Mouse (Mus musculus) forebrain, embryonic 11.5 days (tissue): ENCODE measurements at regions not wholly inside any gene's neighbourhood (a gene's known extent, or its start where the extent isn't known, plus 50 kb on each side); places are given as distances from the start of the nearest gene placed in this dataset.

Source experiments
- ATAC-seq: fragments of 200-750 bp; cut with Nextera tagmentation; replicated peaks from 2 replicates; pipeline ENCODE4 v1.8.0; 2017; ENCODE audit warnings: moderate TSS enrichment; ENCODE audit not compliant: low FRiP score
- DNase-seq: peaks from one replicate; pipeline ENCODE4 v3.0.0-alpha.2; 2017; ENCODE audit warnings: low spot score
- H3K27ac ChIP-seq: fragments of 300-500 bp; sonication (generic); 2 replicates; pipeline ENCODE4 v1.5.1; 2014; ENCODE audit warnings: low read depth, low read length
- H3K27me3 ChIP-seq: fragments of 300-500 bp; sonication (generic); 2 replicates; pipeline ENCODE4 v1.6.1; 2014; ENCODE audit warnings: mild to moderate bottlenecking, low read length, mixed read lengths; ENCODE audit not compliant: control insufficient read depth, insufficient read depth
- H3K36me3 ChIP-seq: fragments of 300-500 bp; sonication (generic); 2 replicates; pipeline ENCODE4 v1.6.1; 2014; ENCODE audit warnings: mild to moderate bottlenecking, low read length, moderate library complexity, mixed read lengths; ENCODE audit not compliant: control insufficient read depth, insufficient read depth
- H3K4me1 ChIP-seq: fragments of 300-500 bp; sonication (generic); replicated peaks from 2 replicates; pipeline ENCODE4 v1.6.1; 2014; ENCODE audit warnings: low read length, mixed read lengths; ENCODE audit not compliant: control insufficient read depth, insufficient read depth
- H3K4me2 ChIP-seq: fragments of 300-500 bp; sonication (generic); 2 replicates; pipeline ENCODE4 v1.6.1; 2014; ENCODE audit warnings: low read depth, mild to moderate bottlenecking, low read length, moderate library complexity, mixed read lengths; ENCODE audit not compliant: severe bottlenecking
- H3K4me3 ChIP-seq: fragments of 300-500 bp; sonication (generic); 2 replicates; pipeline ENCODE4 v1.5.1; 2014; ENCODE audit warnings: low read depth, low read length
- H3K9ac ChIP-seq: fragments of 300-500 bp; sonication (generic); 2 replicates; pipeline ENCODE4 v1.6.1; 2014; ENCODE audit warnings: low read length
- H3K9me3 ChIP-seq: fragments of 300-500 bp; sonication (generic); 2 replicates; pipeline ENCODE4 v1.6.1; 2016; ENCODE audit warnings: low read length, mixed read lengths; ENCODE audit not compliant: control insufficient read depth
- WGBS: fragments of 180-500 bp; shearing (Covaris S2); extraction: QIAGEN DNeasy Blood & Tissue Kit; methylation state at CpG from one replicate; pipeline ENCODE4 v1.1.7; 2014; 5-methylcytosine and 5-hydroxymethylcytosine counted together

GRCm38 (mm10) chr5:101064308-101064707 lies 218.8 kb downstream of the Gpat3 start:
- no peak for DNase-seq
- WGBS, result 77% methylated on average over 3 of the region's 3 CpGs
- no peak overlapping the region for H3K27ac ChIP-seq
- H3K4me3 ChIP-seq, result no peak overlapping the region
- no peaks in the 10 kb centered on the region for H3K9me3 ChIP-seq
- no peaks in the 10 kb centered on the region for H3K27me3 ChIP-seq
- no peak overlapping the region for H3K4me2 ChIP-seq
- no peaks in the 10 kb centered on the region for H3K4me1 ChIP-seq
- H3K36me3 ChIP-seq, result no peaks in the 10 kb centered on the region
- no peak overlapping the region for H3K9ac ChIP-seq
- ATAC-seq, result no peak

- Histone ChIP-seq H3K36me3 (no peaks in the 10 kb centered on the region), H3K27me3 (no peaks in the 10 kb centered on the region), H3K9ac (no peak overlapping the region), H3K9me3 (no peaks in the 10 kb centered on the region), H3K4me1 (no peaks in the 10 kb centered on the region), H3K4me2 (no peak overlapping the region), H3K27ac (no peak overlapping the region), H3K4me3 (no peak overlapping the region)
- DNase-seq (no peak), ATAC-seq (no peak)
- WGBS, result 95% methylated on average over 4 of the region's 4 CpGs
These were observed 217.7 kb downstream of the Gpat3 start for GRCm38 (mm10) chr5:101063254-101063653.

GRCm38 (mm10) chr5:101051591-101051990 lies 206.1 kb downstream of the Gpat3 start:
- Histone ChIP-seq H3K9ac (no peak overlapping the region), H3K4me1 (no peaks in the 10 kb centered on the region), H3K36me3 (no peaks in the 10 kb centered on the region), H3K4me2 (no peak overlapping the region), H3K27me3 (no peaks in the 10 kb centered on the region), H3K9me3 (no peaks in the 10 kb centered on the region), H3K4me3 (no peak overlapping the region), H3K27ac (no peak overlapping the region)
- WGBS, result 88% methylated on average over 7 of the region's 7 CpGs
- ATAC-seq, result no peak
- no peak for DNase-seq

DNA sequence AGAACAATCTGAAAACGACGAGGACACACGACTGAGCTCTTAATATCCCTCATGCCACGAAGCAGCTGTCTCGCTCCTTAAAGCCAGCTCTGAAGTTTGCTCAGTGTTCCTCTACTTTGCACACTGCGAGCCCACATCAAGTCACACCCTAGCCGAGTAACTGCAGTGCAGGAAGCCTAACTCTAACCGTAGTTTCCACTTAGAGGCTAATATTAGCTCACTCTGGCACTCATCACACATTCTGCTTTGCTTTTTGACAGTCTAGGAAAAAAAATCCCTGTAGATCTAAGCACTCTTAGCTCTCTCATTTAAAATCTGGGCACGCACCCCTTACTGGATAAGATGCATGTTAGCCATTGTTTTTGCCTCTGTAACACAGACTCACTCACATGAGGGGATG lies 195.0 kb downstream of the Gpat3 start:
- Histone ChIP-seq H3K27ac (no peak overlapping the region), H3K9ac (no peak overlapping the region), H3K27me3 (no peaks in the 10 kb centered on the region), H3K4me2 (no peak overlapping the region), H3K36me3 (no peaks in the 10 kb centered on the region), H3K4me1 (no peaks in the 10 kb centered on the region), H3K9me3 (no peaks in the 10 kb centered on the region), H3K4me3 (no peak overlapping the region)
- DNase-seq (no peak), ATAC-seq (no peak)
- 84% methylated on average over 9 of the region's 9 CpGs for WGBS

DNA sequence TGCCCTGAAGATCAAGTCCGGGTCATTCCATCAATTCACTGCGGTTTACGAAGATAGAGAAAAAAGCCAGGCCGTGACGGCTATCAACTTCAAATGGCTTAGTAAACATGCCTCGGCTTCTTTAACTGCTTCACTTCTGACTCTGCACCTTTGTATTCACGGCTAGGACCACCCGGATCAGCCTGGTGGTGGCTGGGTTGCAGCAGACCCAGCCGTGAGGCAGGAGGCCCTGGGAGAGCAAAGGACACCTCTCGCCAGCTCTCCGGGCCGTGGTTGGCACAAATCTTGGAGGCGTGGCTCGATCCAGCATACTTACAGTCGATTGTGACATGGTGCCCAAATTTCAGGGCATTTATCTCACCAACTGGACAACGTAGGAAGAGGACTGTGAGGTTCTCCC lies 187.5 kb downstream of the Gpat3 start:
- Histone ChIP-seq H3K27ac (no peak overlapping the region), H3K36me3 (no peaks in the 10 kb centered on the region), H3K9ac (no peak overlapping the region), H3K4me2 (no peak overlapping the region), H3K4me3 (no peak overlapping the region), H3K27me3 (no peaks in the 10 kb centered on the region), H3K9me3 (no peaks in the 10 kb centered on the region), H3K4me1 (peaks cover 3% of the 10 kb centered on the region; the same call in 1 of the 2 replicates)
- whole genome bisulfite sequencing, result 81% methylated on average over 16 of the region's 16 CpGs
- ATAC-seq (no peak), DNase-seq (no peak)

GRCm38 (mm10) chr5:101032147-101032900 lies 186.8 kb downstream of the Gpat3 start:
- Histone ChIP-seq H3K27ac (no peak overlapping the region), H3K36me3 (no peaks in the 10 kb centered on the region), H3K9ac (no peak overlapping the region), H3K4me3 (no peak overlapping the region), H3K27me3 (no peaks in the 10 kb centered on the region), H3K9me3 (no peaks in the 10 kb centered on the region), H3K4me2 (no peak overlapping the region), H3K4me1 (peaks cover 3% of the 10 kb centered on the region; the same call in 1 of the 2 replicates)
- DNase-seq (no peak), ATAC-seq (no peak)
- 63% methylated on average over 12 of the region's 12 CpGs for WGBS

- H3K4me1 ChIP-seq, result 0 out of 2 replicates have a peak, but pooled peaks cover 2% of the 10 kb centered on the region
- ATAC-seq (no peak), DNase-seq (no peak)
- no peak overlapping the region for H3K27ac ChIP-seq
- no peaks in the 10 kb centered on the region for H3K9me3 ChIP-seq
- H3K36me3 ChIP-seq, result no peaks in the 10 kb centered on the region
- WGBS, result 86% methylated on average over 5 of the region's 5 CpGs
- H3K4me2 ChIP-seq, result no peak overlapping the region
- no peaks in the 10 kb centered on the region for H3K27me3 ChIP-seq
- no peak overlapping the region for H3K4me3 ChIP-seq
- no peak overlapping the region for H3K9ac ChIP-seq
These were observed 179.3 kb downstream of the Gpat3 start for GRCm38 (mm10) chr5:101024796-101025195.

DNA sequence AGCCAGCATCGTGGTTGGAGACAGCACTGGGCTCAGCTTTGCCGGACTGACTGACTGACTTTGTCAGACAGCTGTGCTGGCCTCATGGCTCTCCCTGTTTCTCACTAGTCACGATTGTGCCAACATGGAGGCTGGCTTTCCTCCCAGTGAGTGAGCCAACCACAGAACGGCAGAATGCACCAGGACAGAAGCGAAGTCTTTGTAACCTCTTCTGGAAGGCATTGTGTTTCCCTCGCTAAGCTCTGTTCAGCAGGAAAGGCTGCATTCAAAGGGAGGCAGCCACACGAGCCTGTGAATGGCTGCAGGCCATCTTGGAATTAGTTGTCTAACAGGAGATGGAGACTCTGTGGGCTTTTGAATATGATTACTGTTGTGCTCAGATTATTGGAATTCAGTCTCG lies 178.3 kb downstream of the Gpat3 start:
- Histone ChIP-seq H3K9ac (no peak overlapping the region), H3K36me3 (no peaks in the 10 kb centered on the region), H3K27me3 (no peaks in the 10 kb centered on the region), H3K4me1 (0 out of 2 replicates have a peak, but pooled peaks cover 2% of the 10 kb centered on the region), H3K4me2 (no peak overlapping the region), H3K4me3 (no peak overlapping the region), H3K9me3 (no peaks in the 10 kb centered on the region), H3K27ac (no peak overlapping the region)
- ATAC-seq (no peak), DNase-seq (no peak)
- WGBS, result 38% methylated on average over 8 of the region's 8 CpGs

GRCm38 (mm10) chr5:101020784-101021183 lies 175.3 kb downstream of the Gpat3 start:
- Histone ChIP-seq H3K36me3 (no peaks in the 10 kb centered on the region), H3K27ac (no peak overlapping the region), H3K9me3 (no peaks in the 10 kb centered on the region), H3K4me2 (no peak overlapping the region), H3K4me3 (no peak overlapping the region), H3K27me3 (no peaks in the 10 kb centered on the region), H3K4me1 (0 out of 2 replicates have a peak, but pooled peaks cover 2% of the 10 kb centered on the region), H3K9ac (no peak overlapping the region)
- ATAC-seq (peak; percentile 79), DNase-seq (peak; percentile 87)
- 9% methylated on average over 11 of the region's 11 CpGs for WGBS
